Mouse (Mus musculus) CH12.LX (cell line): ENCODE measurements at regions not wholly inside any gene's neighbourhood (a gene's known extent, or its start where the extent isn't known, plus 50 kb on each side); places are given as distances from the start of the nearest gene placed in this dataset.

Experiments used
- CHD2 ChIP-seq: IDR thresholded peaks from 2 replicates; pipeline ENCODE4 v1.6.1; 2011; ENCODE audit warnings: low read length, improper control_type of control experiment
- CTCF ChIP-seq, 2 experiments: IDR thresholded peaks in 1 of 2; conservative IDR thresholded peaks in 1 of 2; 2 replicates each; pipeline ENCODE4 v1.5.1; 2011 to 2012; ENCODE audit warnings: low read depth in 2 of 2, low read length in 2 of 2, improper control_type of control experiment in 1 of 2, inconsistent platforms in 1 of 2, mild to moderate bottlenecking in 1 of 2, moderate library complexity in 1 of 2
- EP300 ChIP-seq: IDR thresholded peaks from 2 replicates; pipeline ENCODE4 v1.6.1; 2011; ENCODE audit warnings: low read length, improper control_type of control experiment
- GABPA ChIP-seq: IDR thresholded peaks from 2 replicates; pipeline ENCODE4 v1.6.1; 2012; ENCODE audit warnings: low read depth, low read length, improper control_type of control experiment, inconsistent platforms; ENCODE audit not compliant: insufficient replicate concordance
- HCFC1 ChIP-seq: IDR thresholded peaks from 2 replicates; pipeline ENCODE4 v1.6.1; 2012; ENCODE audit warnings: low read depth, mild to moderate bottlenecking, inconsistent platforms, low read length, improper control_type of control experiment
- JUN ChIP-seq: IDR thresholded peaks from 2 replicates; pipeline ENCODE4 v1.6.1; 2011; ENCODE audit warnings: low read depth, mild to moderate bottlenecking, low read length, improper control_type of control experiment, moderate library complexity; ENCODE audit not compliant: insufficient read depth
- MEF2A ChIP-seq: IDR thresholded peaks from 2 replicates; pipeline ENCODE4 v1.6.1; 2014; ENCODE audit warnings: low read depth, mild to moderate bottlenecking, inconsistent platforms, low read length, improper control_type of control experiment, borderline replicate concordance
- MYC ChIP-seq: IDR thresholded peaks from 2 replicates; pipeline ENCODE4 v1.6.1; 2011; ENCODE audit warnings: low read depth, mild to moderate bottlenecking, improper control_type of control experiment, low read length
- NRF1 ChIP-seq: IDR thresholded peaks from 2 replicates; pipeline ENCODE4 v1.6.1; 2014; ENCODE audit warnings: low read depth, mild to moderate bottlenecking, inconsistent platforms, low read length, improper control_type of control experiment, moderate library complexity
- POLR2A ChIP-seq: IDR thresholded peaks from 2 replicates; pipeline ENCODE4 v1.6.1; 2011; ENCODE audit warnings: low read depth, mild to moderate bottlenecking, improper control_type of control experiment, low read length
- TBP ChIP-seq: conservative IDR thresholded peaks from 2 replicates; pipeline ENCODE4 v1.6.1; 2011; ENCODE audit warnings: low read depth, low read length, improper control_type of control experiment
- ZC3H11A ChIP-seq: IDR thresholded peaks from 2 replicates; pipeline ENCODE4 v1.6.1; 2012; ENCODE audit warnings: low read depth, mild to moderate bottlenecking, inconsistent platforms, low read length, improper control_type of control experiment
- ZMIZ1 ChIP-seq: IDR thresholded peaks from 2 replicates; pipeline ENCODE4 v1.6.1; 2012; ENCODE audit warnings: low read depth, mild to moderate bottlenecking, inconsistent platforms, low read length, improper control_type of control experiment
- ZNF384 ChIP-seq: IDR thresholded peaks from 2 replicates; pipeline ENCODE4 v1.6.1; 2012; ENCODE audit warnings: low read depth, low read length, improper control_type of control experiment, inconsistent platforms

DNA sequence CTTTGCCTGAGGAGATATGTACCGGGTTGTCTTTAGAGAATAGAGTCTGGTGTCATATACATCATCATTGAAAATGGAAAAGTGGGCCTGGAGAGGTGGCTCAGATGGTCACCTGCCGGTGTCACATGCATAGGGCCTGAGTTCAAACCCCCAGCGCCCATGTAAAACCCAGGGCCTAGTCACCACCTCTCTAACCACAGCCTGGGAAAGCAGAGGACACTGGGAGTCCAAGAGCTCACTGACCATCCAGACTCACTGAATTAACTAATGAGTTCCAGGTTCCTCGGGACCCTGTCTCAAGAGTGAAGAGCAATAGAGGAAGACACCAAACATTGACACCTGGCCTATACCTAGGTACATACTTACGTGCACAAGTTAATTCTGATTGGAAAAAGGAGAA, 132.7 kb upstream of the Cdkn3 start:
- TF ChIP-seq MYC (no peak), HCFC1 (no peak), JUN (no peak), CHD2 (no peak), ZMIZ1 (no peak), EP300 (no peak), POLR2A (no peak), CTCF (conservative IDR thresholded peaks at IDR 0.05 in 1 of 2, IDR thresholded peaks at IDR 0.05 in 1 of 2; ENCODE audit: low read depth in 2 of 2, low read length in 2 of 2) (no peak), ZNF384 (no peak), ZC3H11A (no peak), GABPA (no peak), TBP (no peak), NRF1 (no peak), MEF2A (no peak)
